Mouse (Mus musculus) stomach, embryonic 16.5 days (tissue): ENCODE measurements around the gene Asic1. TPM values are rescaled to one million over a fixed set of nuclear protein-coding genes. Genes with fewer than 3 reads are reported as not detected.

ENCODE experiments used
- ATAC-seq: fragments of 200-750 bp; cut with Nextera tagmentation; 2 replicates; pipeline ENCODE4 v1.8.0; 2017; ENCODE audit warnings: moderate number of reproducible peaks, moderate TSS enrichment; ENCODE audit not compliant: insufficient read depth, low FRiP score
- H3K27ac ChIP-seq: fragments of 300-500 bp; sonication (generic); 2 replicates; pipeline ENCODE4 v1.5.1; 2014; ENCODE audit warnings: low read length
- H3K27me3 ChIP-seq: fragments of 300-500 bp; sonication (generic); 2 replicates; pipeline ENCODE4 v1.6.1; 2014; ENCODE audit warnings: low read length, control low read depth, mixed read lengths; ENCODE audit not compliant: control insufficient read depth, insufficient read depth
- H3K36me3 ChIP-seq: fragments of 300-500 bp; sonication (generic); 2 replicates; pipeline ENCODE4 v1.6.1; 2014; ENCODE audit warnings: low read length; ENCODE audit not compliant: control insufficient read depth, insufficient read depth
- H3K4me1 ChIP-seq: fragments of 300-500 bp; sonication (generic); 2 replicates; pipeline ENCODE4 v1.6.1; 2014; ENCODE audit warnings: low read length, control low read depth, mixed read lengths; ENCODE audit not compliant: control insufficient read depth, insufficient read depth
- H3K4me2 ChIP-seq: fragments of 300-500 bp; sonication (generic); 2 replicates; pipeline ENCODE4 v1.6.1; 2014; ENCODE audit warnings: low read depth, low read length, mixed read lengths
- H3K4me3 ChIP-seq: fragments of 300-500 bp; sonication (generic); replicated peaks from 2 replicates; pipeline ENCODE4 v1.5.1; 2014; ENCODE audit warnings: mild to moderate bottlenecking, low read length
- H3K9ac ChIP-seq: fragments of 300-500 bp; sonication (generic); 2 replicates; pipeline ENCODE4 v1.6.1; 2014; ENCODE audit warnings: low read length
- H3K9me3 ChIP-seq: fragments of 300-500 bp; sonication (generic); replicated peaks from 2 replicates; pipeline ENCODE4 v1.6.1; 2016; ENCODE audit warnings: low read length, control low read depth; ENCODE audit not compliant: control insufficient read depth
- whole genome bisulfite sequencing: fragments of 180-500 bp; shearing (Covaris S2); extraction: QIAGEN DNeasy Blood & Tissue Kit; methylation state at CpG from one replicate; pipeline ENCODE4 v1.1.7; 2014; 5-methylcytosine and 5-hydroxymethylcytosine counted together
- polyA plus RNA-seq: library from polyadenylated mRNA; unstranded; fragments of >200 nt; fragmentation: Nextera tagmentation; extraction: Ambion mirVana; gene quantifications from 2 replicates; pipeline ENCODE4 v1.2.1, GENCODE M21; 2015

The Asic1 gene
- polyA plus RNA-seq, 1 experiment from 2014 or later: 0.89 TPM

DNA sequence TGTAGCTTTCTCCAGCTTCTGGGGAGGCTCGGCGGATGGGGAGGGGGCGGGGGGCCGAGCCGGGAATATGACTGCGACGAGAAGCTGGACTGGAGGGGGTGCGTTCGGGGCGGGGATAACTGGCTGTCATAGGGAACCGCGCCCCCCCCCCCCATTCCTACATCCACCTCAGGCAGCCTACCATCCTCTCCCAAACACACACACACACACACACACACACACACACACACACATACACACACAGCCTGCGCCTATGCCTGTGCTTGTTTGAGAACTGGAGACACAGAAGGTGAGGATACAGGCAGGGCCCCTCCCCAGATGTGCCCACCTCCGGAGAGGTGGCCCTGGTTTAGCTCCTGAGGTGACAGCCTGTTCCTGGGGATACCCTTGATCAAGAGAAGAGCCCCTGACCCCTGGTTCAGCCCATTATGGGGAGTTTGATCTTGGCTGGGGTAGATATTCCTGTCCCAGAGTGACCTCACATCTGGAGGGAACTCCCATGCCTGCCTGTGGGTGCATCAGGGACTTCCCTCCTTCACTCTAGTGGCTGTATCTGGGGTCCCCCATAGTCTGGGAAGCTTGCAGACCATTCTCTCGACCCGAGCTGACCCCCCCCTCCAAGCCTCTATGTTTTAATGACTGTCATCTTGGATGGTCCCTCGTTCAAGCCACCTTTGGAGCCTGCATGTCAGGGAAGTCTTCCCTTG lies 949 bp downstream of the Asic1 start:
- ATAC-seq: peak; percentile 22; the same call in 1 of the 2 replicates
- H3K27me3 ChIP-seq: peaks cover 38% of the 10 kb centered on the region

DNA sequence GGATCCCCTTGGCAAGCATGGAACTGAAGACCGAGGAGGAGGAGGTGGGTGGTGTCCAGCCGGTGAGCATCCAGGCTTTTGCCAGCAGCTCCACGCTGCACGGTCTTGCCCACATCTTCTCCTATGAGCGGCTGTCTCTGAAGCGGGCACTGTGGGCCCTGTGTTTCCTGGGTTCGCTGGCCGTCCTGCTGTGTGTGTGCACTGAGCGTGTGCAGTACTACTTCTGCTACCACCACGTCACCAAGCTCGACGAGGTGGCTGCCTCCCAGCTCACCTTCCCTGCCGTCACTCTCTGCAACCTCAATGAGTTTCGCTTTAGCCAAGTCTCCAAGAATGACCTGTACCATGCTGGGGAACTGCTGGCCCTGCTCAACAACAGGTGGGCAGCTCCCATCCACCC lies 1.6 kb downstream of the Asic1 start:
- Histone ChIP-seq H3K27me3 (peaks cover 33% of the 10 kb centered on the region), H3K36me3 (no peaks in the 10 kb centered on the region), H3K27ac (no peak overlapping the region), H3K4me2 (no peak overlapping the region), H3K9ac (no peak overlapping the region), H3K4me3 (no peak overlapping the region), H3K4me1 (peaks cover 3% of the 10 kb centered on the region), H3K9me3 (no peaks in the 10 kb centered on the region)
- no peak for ATAC-seq
- 69% methylated on average over 14 of the region's 14 CpGs for WGBS

More for the DNA sequence above, 949 bp downstream of the Asic1 start:
- H3K4me3 ChIP-seq: peak overlapping the region; percentile 57
- H3K36me3 ChIP-seq: no peaks in the 10 kb centered on the region
- 7% methylated on average over 17 of the region's 17 CpGs for WGBS
- H3K4me1 ChIP-seq: peaks cover 3% of the 10 kb centered on the region
- peak overlapping the region; percentile 99 for H3K4me2 ChIP-seq
- H3K9me3 ChIP-seq: no peaks in the 10 kb centered on the region
- no peak overlapping the region for H3K27ac ChIP-seq
- peak overlapping the region; percentile 73 for H3K9ac ChIP-seq

DNA sequence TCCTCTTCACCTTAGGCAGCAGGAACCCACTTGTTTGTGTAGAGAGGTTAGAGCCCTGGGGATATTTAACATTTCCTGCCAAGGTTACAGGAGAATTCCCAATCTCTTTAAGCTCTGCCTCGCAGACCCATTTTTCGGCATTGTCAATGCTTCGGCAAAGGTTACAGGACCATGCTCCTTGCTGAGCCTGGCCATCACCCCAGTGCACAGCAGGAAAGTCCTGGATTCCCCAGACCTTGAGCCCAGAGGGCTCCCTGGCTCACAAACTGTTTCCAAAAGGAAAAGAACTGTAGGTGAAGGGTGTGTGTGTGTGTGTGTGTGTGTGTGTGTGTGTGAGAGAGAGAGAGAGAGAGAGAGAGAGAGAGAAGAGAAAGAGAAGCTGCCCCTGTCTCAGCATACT lies 4.7 kb downstream of the Asic1 start:
- Histone ChIP-seq H3K4me1 (peaks cover 3% of the 10 kb centered on the region), H3K27me3 (peaks cover 25% of the 10 kb centered on the region), H3K4me3 (no peak overlapping the region), H3K4me2 (no peak overlapping the region), H3K9ac (no peak overlapping the region), H3K36me3 (no peaks in the 10 kb centered on the region), H3K27ac (no peak overlapping the region), H3K9me3 (no peaks in the 10 kb centered on the region)
- ATAC-seq: no peak
- 69% methylated on average over 3 of the region's 3 CpGs for whole genome bisulfite sequencing

DNA sequence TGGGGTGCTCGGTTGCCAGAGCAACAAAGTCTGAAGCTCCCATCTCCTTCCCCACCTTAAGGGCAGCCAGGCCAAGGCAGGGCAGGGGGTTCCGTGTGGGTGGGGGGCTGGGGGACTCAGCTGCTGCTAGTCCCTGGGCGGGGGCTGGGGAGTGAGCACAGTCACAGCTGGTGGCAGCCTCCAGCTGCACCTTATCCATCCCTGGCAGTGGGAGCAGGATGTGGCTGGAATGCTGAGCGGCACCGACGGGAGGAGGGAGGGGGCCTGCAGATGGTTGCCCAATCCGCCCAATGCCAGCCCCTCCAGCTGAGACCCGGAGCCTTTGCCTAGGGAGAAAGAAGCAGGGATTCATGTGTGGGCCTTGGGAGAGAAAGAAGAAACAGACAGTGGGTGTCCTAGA lies 6.9 kb downstream of the Asic1 start:
- ATAC-seq: 0 out of 2 replicates have a peak, but pooled peaks have one; percentile 34
- Histone ChIP-seq H3K9ac (no peak overlapping the region), H3K27ac (no peak overlapping the region), H3K4me2 (no peak overlapping the region), H3K27me3 (peaks cover 7% of the 10 kb centered on the region), H3K4me3 (no peak overlapping the region), H3K4me1 (no peaks in the 10 kb centered on the region), H3K36me3 (no peaks in the 10 kb centered on the region), H3K9me3 (no peaks in the 10 kb centered on the region)
- WGBS: 42% methylated on average over 8 of the region's 8 CpGs

DNA sequence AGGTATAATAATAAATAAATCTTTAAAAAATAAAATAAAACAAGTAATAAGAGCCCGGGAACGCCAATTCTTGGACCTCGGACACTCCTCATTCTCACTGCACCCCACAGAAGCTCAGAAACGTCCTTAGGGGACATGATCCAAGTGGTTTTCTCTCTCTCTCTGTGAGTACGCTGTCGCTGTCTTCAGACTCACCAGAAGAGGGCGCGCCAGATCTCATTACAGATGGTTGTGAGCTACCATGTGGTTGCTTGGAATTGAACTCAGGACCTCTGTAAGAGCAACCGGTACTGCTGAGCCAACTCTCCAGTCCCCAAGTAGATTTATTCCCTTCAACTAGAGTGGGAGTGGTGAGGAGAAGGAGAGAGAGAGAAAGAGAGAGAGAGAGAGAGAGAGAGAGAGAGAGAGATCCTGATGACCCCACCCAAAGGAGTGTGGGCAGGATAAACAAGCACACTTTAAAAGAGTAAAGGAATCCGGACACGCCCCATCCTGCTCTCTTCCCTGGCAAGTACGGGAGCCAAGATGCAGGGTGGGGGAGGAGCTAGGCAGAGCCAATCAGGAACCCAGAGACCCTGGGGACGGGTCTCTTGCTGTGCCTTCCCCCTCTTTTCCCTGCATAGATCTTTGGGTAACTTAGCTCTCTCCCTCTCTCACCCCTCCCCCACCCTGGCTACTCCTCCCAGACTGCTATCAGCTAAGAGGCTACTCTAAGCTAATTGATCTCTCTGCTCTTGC lies 8.1 kb downstream of the Asic1 start:
- H3K36me3 ChIP-seq: no peaks in the 10 kb centered on the region
- H3K4me3 ChIP-seq: no peak overlapping the region
- ATAC-seq: peak; percentile 69; the same call in 1 of the 2 replicates
- no peak overlapping the region for H3K4me2 ChIP-seq
- WGBS: 14% methylated on average over 13 of the region's 13 CpGs
- no peaks in the 10 kb centered on the region for H3K9me3 ChIP-seq
- H3K9ac ChIP-seq: no peak overlapping the region
- H3K27ac ChIP-seq: no peak overlapping the region
- H3K4me1 ChIP-seq: no peaks in the 10 kb centered on the region
- H3K27me3 ChIP-seq: no peaks in the 10 kb centered on the region; the same call in 1 of the 2 replicates

DNA sequence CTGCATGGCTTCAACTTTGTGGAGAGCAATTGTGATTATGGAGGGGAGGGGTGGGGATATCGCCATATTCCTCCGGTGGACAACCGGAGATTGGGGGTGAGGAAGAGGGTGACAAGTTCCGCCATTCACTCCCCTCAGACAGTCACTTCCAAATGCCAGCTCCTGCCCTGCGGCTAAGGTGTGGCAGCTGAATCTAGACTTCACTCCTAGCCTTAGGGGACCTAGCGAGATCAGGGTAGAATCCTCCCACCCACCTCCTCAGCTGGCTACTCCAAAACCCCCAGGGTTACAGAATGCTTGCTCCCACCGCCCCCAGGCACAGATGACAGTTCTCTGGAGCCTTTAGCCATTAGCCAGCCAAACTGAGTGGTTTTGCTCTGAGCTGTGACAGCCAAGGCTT lies 8.8 kb downstream of the Asic1 start:
- no peak overlapping the region for H3K4me2 ChIP-seq
- 58% methylated on average over 7 of the region's 7 CpGs for WGBS
- no peak overlapping the region for H3K27ac ChIP-seq
- H3K36me3 ChIP-seq: no peaks in the 10 kb centered on the region
- no peak overlapping the region for H3K9ac ChIP-seq
- H3K4me3 ChIP-seq: no peak overlapping the region
- H3K4me1 ChIP-seq: no peaks in the 10 kb centered on the region
- no peak for ATAC-seq
- no peaks in the 10 kb centered on the region for H3K9me3 ChIP-seq
- no peaks in the 10 kb centered on the region; the same call in 1 of the 2 replicates for H3K27me3 ChIP-seq

DNA sequence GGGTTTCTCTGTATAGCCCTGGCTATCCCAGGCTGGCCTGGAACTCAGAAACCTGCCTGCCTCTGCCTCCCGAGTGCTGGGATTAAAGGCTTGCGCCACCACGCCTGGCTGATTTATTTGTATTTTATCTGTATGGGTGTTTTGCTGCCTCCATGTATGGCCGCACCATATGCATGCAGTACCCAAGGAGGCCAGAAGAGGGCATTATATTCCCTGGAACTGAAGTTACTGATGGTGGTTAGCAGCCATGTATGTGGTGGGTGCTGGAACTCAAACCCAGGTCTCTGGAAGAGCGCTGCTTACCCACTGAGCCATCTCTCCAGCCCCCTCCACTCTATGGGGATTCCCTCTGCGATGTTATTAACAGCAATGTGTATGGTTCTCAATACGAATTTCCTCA lies 12.7 kb downstream of the Asic1 start:
- Histone ChIP-seq H3K4me3 (no peak overlapping the region), H3K9me3 (no peaks in the 10 kb centered on the region), H3K27ac (no peak overlapping the region), H3K36me3 (no peaks in the 10 kb centered on the region), H3K4me2 (no peak overlapping the region), H3K9ac (no peak overlapping the region), H3K27me3 (no peaks in the 10 kb centered on the region; the same call in 1 of the 2 replicates), H3K4me1 (no peaks in the 10 kb centered on the region)
- WGBS: 92% methylated on average over 7 of the region's 7 CpGs
- ATAC-seq: no peak

DNA sequence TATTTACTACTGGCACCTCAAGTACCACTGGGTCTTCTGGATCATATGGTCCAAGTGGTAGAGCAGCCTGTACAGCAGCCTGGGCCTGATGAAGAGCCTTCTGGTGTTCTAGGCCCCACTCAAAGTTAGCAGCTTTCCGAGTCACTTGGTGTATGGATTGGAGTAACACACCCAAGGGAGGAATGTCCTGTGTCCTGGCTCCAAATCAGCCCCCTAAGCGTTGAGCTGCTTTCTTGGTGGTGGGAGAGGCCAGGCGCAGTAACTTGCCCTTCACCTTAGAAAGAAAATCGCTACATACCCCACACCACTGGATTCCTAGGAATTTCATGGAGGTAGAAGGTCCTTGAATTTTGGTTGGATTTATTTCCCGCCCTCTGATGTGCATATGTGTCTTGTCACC lies 14.0 kb downstream of the Asic1 start:
- no peak for ATAC-seq
- no peak overlapping the region for H3K27ac ChIP-seq
- no peak overlapping the region for H3K9ac ChIP-seq
- no peaks in the 10 kb centered on the region for H3K4me1 ChIP-seq
- H3K9me3 ChIP-seq: no peaks in the 10 kb centered on the region
- 87% methylated on average over 5 of the region's 5 CpGs for WGBS
- H3K4me2 ChIP-seq: no peak overlapping the region
- H3K27me3 ChIP-seq: no peaks in the 10 kb centered on the region; the same call in 1 of the 2 replicates
- no peaks in the 10 kb centered on the region for H3K36me3 ChIP-seq
- H3K4me3 ChIP-seq: no peak overlapping the region

DNA sequence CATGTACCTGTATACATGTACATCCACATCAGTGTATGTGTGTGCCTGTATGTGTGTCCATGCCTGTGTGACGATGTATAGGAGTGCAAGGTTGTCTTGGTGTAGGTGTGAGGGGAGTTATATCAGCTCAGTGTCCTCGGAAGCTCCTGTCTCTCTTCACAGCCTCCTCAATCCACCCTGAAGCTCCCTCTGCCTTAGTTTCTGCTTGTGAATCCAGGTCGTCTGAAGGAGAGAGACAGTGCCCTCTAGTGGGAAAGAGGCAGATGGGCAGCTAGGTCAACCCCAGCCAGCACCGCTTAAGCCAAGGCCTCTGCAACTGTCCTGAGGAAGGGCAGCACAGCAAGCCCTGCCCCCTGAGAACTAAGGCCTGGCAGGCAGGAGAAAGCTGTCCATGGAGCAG lies 18.5 kb downstream of the Asic1 start:
- H3K9me3 ChIP-seq: no peaks in the 10 kb centered on the region

More for the DNA sequence above, 18.5 kb downstream of the Asic1 start:
- no peak overlapping the region for H3K4me3 ChIP-seq
- H3K27me3 ChIP-seq: peaks cover 8% of the 10 kb centered on the region; the same call in 1 of the 2 replicates
- H3K36me3 ChIP-seq: no peaks in the 10 kb centered on the region
- no peak overlapping the region for H3K4me2 ChIP-seq
- no peaks in the 10 kb centered on the region for H3K4me1 ChIP-seq
- WGBS: 5% methylated on average over 4 of the region's 4 CpGs
- 0 out of 2 replicates have a peak, but pooled peaks have one; percentile 17 for ATAC-seq
- H3K27ac ChIP-seq: no peak overlapping the region
- H3K9ac ChIP-seq: no peak overlapping the region
